Mouse (Mus musculus) gastrocnemius, adult 18-20 months (tissue): ENCODE measurements around the gene Sox13. TPM values are rescaled to one million over a fixed set of nuclear protein-coding genes. Genes with fewer than 3 reads are reported as not detected.

Experiments
- DNase-seq: peaks from one replicate; pipeline ENCODE4 v3.0.0; 2021; ENCODE audit warnings: low spot score
- total RNA-seq, 2 experiments: library from RNA; stranded (reverse); gene quantifications; 2 replicates each; pipeline ENCODE4 v1.2.3; 2021

Gene Sox13
- total RNA-seq, 2 experiments from 2014 or later, result 6.2 to 11.5 TPM

- DNase-seq, result no peak
These were observed 17.6 kb downstream of the Sox13 start for GRCm38 (mm10) chr1:133406614-133407013.

- no peak for DNase-seq
These were observed 20.2 kb downstream of the Sox13 start for GRCm38 (mm10) chr1:133404005-133404404.

- no peak for DNase-seq
These were observed 24.0 kb downstream of the Sox13 start for GRCm38 (mm10) chr1:133400014-133400725.

- DNase-seq, result no peak
These were observed 26.5 kb downstream of the Sox13 start for GRCm38 (mm10) chr1:133397483-133398237.

GRCm38 (mm10) chr1:133397094-133397482 lies 27.1 kb downstream of the Sox13 start:
- no peak for DNase-seq

- DNase-seq, result no peak
These were observed 27.5 kb downstream of the Sox13 start for GRCm38 (mm10) chr1:133396693-133397092.

GRCm38 (mm10) chr1:133394702-133395101 lies 29.5 kb downstream of the Sox13 start:
- DNase-seq, result no peak

- DNase-seq, result no peak
These were observed 36.5 kb downstream of the Sox13 start for GRCm38 (mm10) chr1:133387539-133388268.

- DNase-seq, result no peak
These were observed 38.0 kb downstream of the Sox13 start for GRCm38 (mm10) chr1:133386209-133386608.

GRCm38 (mm10) chr1:133385506-133385905 lies 38.7 kb downstream of the Sox13 start:
- peak; percentile 74 for DNase-seq

- no peak for DNase-seq
These were observed 40.9 kb downstream of the Sox13 start for GRCm38 (mm10) chr1:133383157-133383783.

GRCm38 (mm10) chr1:133382552-133383155 lies 41.5 kb downstream of the Sox13 start:
- DNase-seq, result no peak

- peak; percentile 26 for DNase-seq
These were observed 42.2 kb downstream of the Sox13 start for GRCm38 (mm10) chr1:133382008-133382407.

- peak; percentile 34 for DNase-seq
These were observed 43.7 kb downstream of the Sox13 start for GRCm38 (mm10) chr1:133380347-133381065.

- no peak for DNase-seq
These were observed 44.2 kb downstream of the Sox13 start for GRCm38 (mm10) chr1:133379986-133380320.

GRCm38 (mm10) chr1:133379254-133379985 lies 44.8 kb downstream of the Sox13 start:
- DNase-seq, result no peak

GRCm38 (mm10) chr1:133377547-133377946 lies 46.6 kb downstream of the Sox13 start:
- DNase-seq, result no peak

GRCm38 (mm10) chr1:133375696-133376346 lies 48.4 kb downstream of the Sox13 start:
- no peak for DNase-seq

- DNase-seq, result no peak
These were observed 52.1 kb downstream of the Sox13 start for GRCm38 (mm10) chr1:133372113-133372512.
